9 mouse cellular contexts compared by ENCODE assay signal in the genomic region with DNA sequence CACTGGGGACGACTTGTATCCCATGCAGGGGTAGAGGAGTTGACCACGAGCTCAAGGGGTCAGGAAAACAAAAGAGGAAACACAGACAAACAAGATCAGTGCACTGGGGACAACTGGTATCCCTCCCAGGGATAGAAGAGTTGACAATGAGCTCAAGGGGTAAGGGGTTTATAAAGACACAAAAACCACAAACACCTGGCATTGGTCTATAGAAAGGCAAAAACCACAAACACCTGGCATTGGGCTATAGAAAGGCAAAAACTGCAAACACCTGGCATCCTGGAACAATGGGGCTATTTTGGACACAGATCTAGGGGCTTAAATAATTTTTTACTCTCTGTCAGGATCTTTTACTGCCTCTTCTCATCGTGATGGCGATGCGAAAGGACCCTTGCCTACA. TPM values are rescaled to one million over a fixed set of nuclear protein-coding genes. Genes with fewer than 3 reads are reported as not detected.
"Had no signal": no experiment of that assay in that cellular context is flagged by ENCODE, and none has a peak within 500 bp of the region (broad histone marks: within the 10 kb centered on the region; RNA-seq: fewer than 3 reads in every experiment).

No protein-coding gene starts in this region.

RNA-seq across cellular contexts. Expression of a gene that starts 23.8 kb away (rescaled TPM):
- polyA plus RNA-seq: liver, embryonic 12.5 days; liver, embryonic 16.5 days; lung, embryonic 14.5 days; lung, embryonic 16.5 days; midbrain, embryonic 10.5 days; midbrain, embryonic 14.5 days; neural tube, embryonic 12.5 days; stomach, embryonic 15.5 days; stomach, postnatal 0 days had no signal
